Mouse (Mus musculus): ENCODE measurements around the gene Pgm1. TPM values are rescaled to one million over a fixed set of nuclear protein-coding genes. Genes with fewer than 3 reads are reported as not detected.

Pgm1 gene
- polyA plus RNA-seq, 1 experiment from 2014 or later = 52.9 TPM

GRCm38 (mm10) chr4:100008371-100009090 is 79.3 kb downstream of the Pgm1 start:
- no peaks in the 10 kb centered on the region for H3K9me3 ChIP-seq (ENCODE audit: low read depth, low read length)
- peaks cover 6% of the 10 kb centered on the region for H3K4me1 ChIP-seq (ENCODE audit: insufficient read depth)
- peak; percentile 91 for TF ChIP-seq CTCF (IDR thresholded peaks at IDR 0.05; ENCODE audit: low read depth)
- DNase-seq (peak; percentile 92), ATAC-seq (ENCODE audit: insufficient read depth) (peak; percentile 71)
- no peak overlapping the region for H3K9ac ChIP-seq
- 26% methylated on average over 5 of the region's 5 CpGs for WGBS
- no peak overlapping the region for H3K4me3 ChIP-seq (ENCODE audit: low read depth, low read length)
- no peaks in the 10 kb centered on the region for H3K27me3 ChIP-seq (ENCODE audit: insufficient read depth, low read length)
- no peaks in the 10 kb centered on the region for H3K36me3 ChIP-seq (ENCODE audit: insufficient read depth)
- H3K4me2 ChIP-seq = no peak overlapping the region
- H3K27ac ChIP-seq (ENCODE audit: low read depth) = no peak overlapping the region

GRCm38 (mm10) chr4:100009211-100009678 is 80.0 kb downstream of the Pgm1 start:
- no peaks in the 10 kb centered on the region for H3K36me3 ChIP-seq (ENCODE audit: insufficient read depth)
- DNase-seq = peak; percentile 78
- WGBS = 29% methylated on average over 8 of the region's 8 CpGs
- ATAC-seq (ENCODE audit: insufficient read depth) = peak; percentile 88
- no peak overlapping the region for H3K9ac ChIP-seq
- H3K4me2 ChIP-seq = no peak overlapping the region
- H3K4me1 ChIP-seq (ENCODE audit: insufficient read depth) = peaks cover 6% of the 10 kb centered on the region
- peak overlapping the region; percentile 21; the same call in 1 of the 2 replicates for H3K27ac ChIP-seq (ENCODE audit: low read depth)
- H3K4me3 ChIP-seq (ENCODE audit: low read depth, low read length) = no peak overlapping the region
- H3K9me3 ChIP-seq (ENCODE audit: low read depth, low read length) = no peaks in the 10 kb centered on the region
- no peak for TF ChIP-seq CTCF (IDR thresholded peaks at IDR 0.05; ENCODE audit: low read depth)
- H3K27me3 ChIP-seq (ENCODE audit: insufficient read depth, low read length) = no peaks in the 10 kb centered on the region

- H3K9ac ChIP-seq = no peak overlapping the region
- H3K4me1 ChIP-seq (ENCODE audit: insufficient read depth) = peaks cover 6% of the 10 kb centered on the region
- H3K4me3 ChIP-seq (ENCODE audit: low read depth, low read length) = no peak overlapping the region
- H3K27me3 ChIP-seq (ENCODE audit: insufficient read depth, low read length) = no peaks in the 10 kb centered on the region
- no peaks in the 10 kb centered on the region for H3K36me3 ChIP-seq (ENCODE audit: insufficient read depth)
- no peak for TF ChIP-seq CTCF (IDR thresholded peaks at IDR 0.05; ENCODE audit: low read depth)
- H3K9me3 ChIP-seq (ENCODE audit: low read depth, low read length) = no peaks in the 10 kb centered on the region
- 83% methylated on average over 3 of the region's 3 CpGs for WGBS
- DNase-seq (no peak), ATAC-seq (ENCODE audit: insufficient read depth) (no peak)
- no peak overlapping the region for H3K4me2 ChIP-seq
- no peak overlapping the region for H3K27ac ChIP-seq (ENCODE audit: low read depth)
These were observed 81.7 kb downstream of the Pgm1 start for GRCm38 (mm10) chr4:100010916-100011315.

GRCm38 (mm10) chr4:100011563-100011962 is 82.3 kb downstream of the Pgm1 start:
- no peaks in the 10 kb centered on the region for H3K9me3 ChIP-seq (ENCODE audit: low read depth, low read length)
- H3K4me2 ChIP-seq = no peak overlapping the region
- no peak overlapping the region for H3K9ac ChIP-seq
- 64% methylated on average over 3 of the region's 3 CpGs for WGBS
- no peaks in the 10 kb centered on the region for H3K36me3 ChIP-seq (ENCODE audit: insufficient read depth)
- peaks cover 6% of the 10 kb centered on the region for H3K4me1 ChIP-seq (ENCODE audit: insufficient read depth)
- ATAC-seq (ENCODE audit: insufficient read depth) (no peak), DNase-seq (no peak)
- H3K27me3 ChIP-seq (ENCODE audit: insufficient read depth, low read length) = no peaks in the 10 kb centered on the region
- TF ChIP-seq CTCF (IDR thresholded peaks at IDR 0.05; ENCODE audit: low read depth) = no peak
- no peak overlapping the region for H3K4me3 ChIP-seq (ENCODE audit: low read depth, low read length)
- no peak overlapping the region for H3K27ac ChIP-seq (ENCODE audit: low read depth)

GRCm38 (mm10) chr4:100012361-100013035 is 83.3 kb downstream of the Pgm1 start:
- Histone ChIP-seq H3K27ac (ENCODE audit: low read depth) (no peak overlapping the region), H3K4me1 (ENCODE audit: insufficient read depth) (peaks cover 6% of the 10 kb centered on the region), H3K9me3 (ENCODE audit: low read depth, low read length) (no peaks in the 10 kb centered on the region), H3K4me3 (ENCODE audit: low read depth, low read length) (no peak overlapping the region), H3K27me3 (ENCODE audit: insufficient read depth, low read length) (no peaks in the 10 kb centered on the region), H3K4me2 (no peak overlapping the region), H3K9ac (no peak overlapping the region), H3K36me3 (ENCODE audit: insufficient read depth) (no peaks in the 10 kb centered on the region)
- ATAC-seq (ENCODE audit: insufficient read depth) = no peak
- no peak for DNase-seq
- 75% methylated on average over 8 of the region's 8 CpGs for WGBS
- TF ChIP-seq CTCF (IDR thresholded peaks at IDR 0.05; ENCODE audit: low read depth) = no peak

- DNase-seq (no peak), ATAC-seq (ENCODE audit: insufficient read depth) (no peak)
- Histone ChIP-seq H3K4me3 (ENCODE audit: low read depth, low read length) (no peak overlapping the region), H3K4me1 (ENCODE audit: insufficient read depth) (no peaks in the 10 kb centered on the region; the same call in 1 of the 2 replicates), H3K9ac (no peak overlapping the region), H3K4me2 (no peak overlapping the region), H3K27ac (ENCODE audit: low read depth) (no peak overlapping the region), H3K9me3 (ENCODE audit: low read depth, low read length) (no peaks in the 10 kb centered on the region), H3K27me3 (ENCODE audit: insufficient read depth, low read length) (no peaks in the 10 kb centered on the region), H3K36me3 (ENCODE audit: insufficient read depth) (no peaks in the 10 kb centered on the region)
- no peak for TF ChIP-seq CTCF (IDR thresholded peaks at IDR 0.05; ENCODE audit: low read depth)
- WGBS = 70% methylated on average over 3 of the region's 3 CpGs
These were observed 98.6 kb downstream of the Pgm1 start for GRCm38 (mm10) chr4:100027773-100028172.

- no peak overlapping the region for H3K4me3 ChIP-seq (ENCODE audit: low read depth, low read length)
- 4% methylated on average over 3 of the region's 3 CpGs for whole genome bisulfite sequencing
- no peak overlapping the region for H3K4me2 ChIP-seq
- peak; percentile 90 for TF ChIP-seq CTCF (IDR thresholded peaks at IDR 0.05; ENCODE audit: low read depth)
- H3K4me1 ChIP-seq (ENCODE audit: insufficient read depth) = no peaks in the 10 kb centered on the region; the same call in 1 of the 2 replicates
- ATAC-seq (ENCODE audit: insufficient read depth) = no peak
- DNase-seq = peak; percentile 96
- no peak overlapping the region for H3K27ac ChIP-seq (ENCODE audit: low read depth)
- H3K9ac ChIP-seq = no peak overlapping the region
- H3K9me3 ChIP-seq (ENCODE audit: low read depth, low read length) = no peaks in the 10 kb centered on the region
- no peaks in the 10 kb centered on the region for H3K36me3 ChIP-seq (ENCODE audit: insufficient read depth)
- no peaks in the 10 kb centered on the region for H3K27me3 ChIP-seq (ENCODE audit: insufficient read depth, low read length)
These were observed 99.4 kb downstream of the Pgm1 start for GRCm38 (mm10) chr4:100028641-100029040.

Measured in lung, embryonic 14.5 days (tissue).